Mouse (Mus musculus) forebrain, embryonic 14.5 days (tissue): ENCODE results near the gene Hp. TPM values are rescaled to one million over a fixed set of nuclear protein-coding genes. Genes with fewer than 3 reads are reported as not detected.

Experiments
- ATAC-seq: fragments of 200-750 bp; cut with Nextera tagmentation; 2 replicates; pipeline ENCODE4 v1.8.0; 2017; ENCODE audit warnings: mild to moderate bottlenecking, moderate library complexity
- DNase-seq: peaks from one replicate; pipeline ENCODE4 v3.0.0-alpha.2; 2015; ENCODE audit warnings: low spot score
- H3K27ac ChIP-seq: fragments of 300-500 bp; sonication (generic); 2 replicates; pipeline ENCODE4 v1.5.1; 2014; ENCODE audit warnings: low read depth, mild to moderate bottlenecking, control low read depth, low read length, moderate library complexity
- H3K27me3 ChIP-seq: fragments of 300-500 bp; sonication (generic); replicated peaks from 2 replicates; pipeline ENCODE4 v1.6.1; 2014; ENCODE audit warnings: low read length, control low read depth, mixed read lengths; ENCODE audit not compliant: control insufficient read depth, insufficient read depth
- H3K36me3 ChIP-seq: fragments of 300-500 bp; sonication (generic); 2 replicates; pipeline ENCODE4 v1.6.1; 2014; ENCODE audit warnings: low read length, control low read depth; ENCODE audit not compliant: control insufficient read depth, insufficient read depth
- H3K4me1 ChIP-seq: fragments of 300-500 bp; sonication (generic); 2 replicates; pipeline ENCODE4 v1.6.1; 2014; ENCODE audit warnings: antibody characterized with exemption, low read length, control low read depth; ENCODE audit not compliant: control insufficient read depth, insufficient read depth
- H3K4me2 ChIP-seq: fragments of 300-500 bp; sonication (generic); 2 replicates; pipeline ENCODE4 v1.6.1; 2014; ENCODE audit warnings: mild to moderate bottlenecking, control low read depth, low read length
- H3K4me3 ChIP-seq: fragments of 300-500 bp; sonication (generic); 2 replicates; pipeline ENCODE4 v1.5.1; 2014; ENCODE audit warnings: low read depth, low read length, control low read depth
- H3K9ac ChIP-seq: fragments of 300-500 bp; sonication (generic); 2 replicates; pipeline ENCODE4 v1.6.1; 2014; ENCODE audit warnings: mild to moderate bottlenecking, low read length, control low read depth, moderate library complexity
- H3K9me3 ChIP-seq: fragments of 300-500 bp; sonication (generic); replicated peaks from 2 replicates; pipeline ENCODE4 v1.6.1; 2016; ENCODE audit warnings: low read length, control low read depth, mixed read lengths; ENCODE audit not compliant: control insufficient read depth
- WGBS: fragments of 180-500 bp; shearing (Covaris S2); extraction: QIAGEN DNeasy Blood & Tissue Kit; methylation state at CpG from one replicate; pipeline ENCODE4 v1.1.7; 2014; 5-methylcytosine and 5-hydroxymethylcytosine counted together
- polyA plus RNA-seq: library from polyadenylated mRNA; unstranded; fragments of >200 nt; fragmentation: Nextera tagmentation; extraction: Ambion mirVana; gene quantifications from 2 replicates; pipeline ENCODE4 v1.2.1, GENCODE M21; 2014

Gene Hp
- polyA plus RNA-seq, 1 experiment from 2014 or later: 0.13 TPM

DNA sequence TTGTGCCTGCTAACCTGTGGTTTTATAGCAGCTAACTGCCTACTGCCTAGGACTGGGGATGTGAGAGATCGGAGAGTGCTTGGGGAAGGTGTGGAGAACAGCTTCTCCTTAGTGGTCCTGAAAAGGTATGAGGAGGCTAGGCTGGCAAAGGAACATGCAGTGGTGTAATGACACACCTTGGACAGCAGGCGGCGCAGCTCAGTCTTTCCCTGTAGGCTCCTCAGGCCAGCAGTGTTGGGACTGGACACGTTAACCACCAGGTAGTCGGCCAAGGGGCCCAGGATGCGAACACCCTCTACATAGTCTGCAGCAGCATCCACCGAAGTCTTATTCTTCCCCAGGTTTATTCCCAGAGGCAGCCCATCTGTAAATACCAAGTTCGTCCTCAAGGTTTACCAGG is 16.9 kb upstream of the Hp start:
- H3K27me3 ChIP-seq: no peaks in the 10 kb centered on the region
- no peak overlapping the region for H3K4me2 ChIP-seq
- DNase-seq (peak; percentile 34), ATAC-seq (no peak)
- H3K9ac ChIP-seq: no peak overlapping the region
- no peaks in the 10 kb centered on the region for H3K4me1 ChIP-seq
- H3K27ac ChIP-seq: no peak overlapping the region
- H3K36me3 ChIP-seq: peaks cover 44% of the 10 kb centered on the region
- H3K9me3 ChIP-seq: no peaks in the 10 kb centered on the region
- H3K4me3 ChIP-seq: no peak overlapping the region
- WGBS: 50% methylated on average over 8 of the region's 8 CpGs

DNA sequence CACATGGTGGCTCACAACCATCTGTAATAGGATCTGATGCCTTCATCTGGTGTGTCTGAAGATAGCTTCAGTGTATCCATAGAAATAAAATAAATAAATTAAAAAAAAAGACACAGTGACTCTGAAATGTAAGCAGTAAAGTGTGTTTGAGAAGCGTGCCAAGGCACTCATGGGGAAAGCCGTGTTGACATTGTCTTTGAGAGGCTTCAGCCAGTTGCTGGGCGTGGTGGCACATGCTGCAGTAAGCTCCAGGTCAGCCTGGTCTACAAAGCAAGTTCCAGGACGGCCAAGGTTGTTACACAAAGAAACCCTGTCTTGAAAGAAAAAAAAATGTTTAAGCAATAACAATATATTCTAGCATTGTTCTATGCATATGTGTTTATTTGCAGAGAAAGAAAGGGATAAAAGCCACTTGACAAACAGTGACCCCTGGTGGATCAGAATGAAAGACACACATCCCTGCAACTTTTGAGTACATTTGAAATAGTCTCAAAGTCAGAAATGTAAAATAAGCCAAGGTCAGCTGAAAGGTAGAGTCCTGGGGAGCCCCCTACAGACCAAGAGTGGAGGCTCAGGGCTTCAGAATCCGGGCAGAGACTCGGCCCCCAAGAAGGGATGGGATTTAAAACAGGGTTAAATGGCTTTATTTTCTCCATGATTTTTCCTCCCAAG is 14.3 kb upstream of the Hp start:
- Histone ChIP-seq H3K9ac (no peak overlapping the region), H3K4me2 (no peak overlapping the region), H3K4me3 (no peak overlapping the region), H3K4me1 (no peaks in the 10 kb centered on the region), H3K27me3 (no peaks in the 10 kb centered on the region), H3K36me3 (peaks cover 40% of the 10 kb centered on the region), H3K9me3 (no peaks in the 10 kb centered on the region), H3K27ac (no peak overlapping the region)
- peak; percentile 40 for DNase-seq
- WGBS: 84% methylated on average over 6 of the region's 6 CpGs
- ATAC-seq: no peak

GRCm38 (mm10) chr8:109592164-109592563 is 13.2 kb upstream of the Hp start:
- Histone ChIP-seq H3K9me3 (no peaks in the 10 kb centered on the region), H3K27me3 (no peaks in the 10 kb centered on the region), H3K4me2 (no peak overlapping the region), H3K4me3 (no peak overlapping the region), H3K27ac (no peak overlapping the region), H3K36me3 (peaks cover 40% of the 10 kb centered on the region), H3K4me1 (no peaks in the 10 kb centered on the region), H3K9ac (no peak overlapping the region)
- DNase-seq (no peak), ATAC-seq (no peak)
- 85% methylated on average over 5 of the region's 5 CpGs for whole genome bisulfite sequencing

DNA sequence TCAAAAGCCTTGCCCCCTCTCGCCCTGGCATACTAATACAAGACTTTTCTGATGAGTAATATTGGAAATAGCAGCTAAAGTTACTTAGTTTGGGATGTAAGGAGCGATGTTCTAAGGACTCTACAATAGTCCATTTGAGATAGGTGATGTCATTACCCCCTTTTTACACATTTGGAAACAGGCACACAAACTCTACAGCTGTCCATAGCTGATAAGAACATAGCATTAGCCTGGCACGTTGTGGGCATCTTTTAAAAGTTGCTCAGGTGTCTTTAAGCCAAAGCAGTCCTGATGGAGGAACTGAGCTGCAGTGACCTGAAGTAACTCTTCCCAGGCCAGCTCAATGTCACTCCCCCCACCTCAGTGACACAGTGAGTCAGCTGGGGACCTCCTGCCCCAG is 12.4 kb upstream of the Hp start:
- no peaks in the 10 kb centered on the region for H3K27me3 ChIP-seq
- H3K4me2 ChIP-seq: no peak overlapping the region
- H3K9me3 ChIP-seq: no peaks in the 10 kb centered on the region
- no peak overlapping the region for H3K27ac ChIP-seq
- no peak overlapping the region for H3K4me3 ChIP-seq
- H3K36me3 ChIP-seq: peaks cover 40% of the 10 kb centered on the region
- WGBS: 84% methylated on average over 3 of the region's 3 CpGs
- H3K4me1 ChIP-seq: no peaks in the 10 kb centered on the region
- ATAC-seq (no peak), DNase-seq (no peak)
- H3K9ac ChIP-seq: no peak overlapping the region

DNA sequence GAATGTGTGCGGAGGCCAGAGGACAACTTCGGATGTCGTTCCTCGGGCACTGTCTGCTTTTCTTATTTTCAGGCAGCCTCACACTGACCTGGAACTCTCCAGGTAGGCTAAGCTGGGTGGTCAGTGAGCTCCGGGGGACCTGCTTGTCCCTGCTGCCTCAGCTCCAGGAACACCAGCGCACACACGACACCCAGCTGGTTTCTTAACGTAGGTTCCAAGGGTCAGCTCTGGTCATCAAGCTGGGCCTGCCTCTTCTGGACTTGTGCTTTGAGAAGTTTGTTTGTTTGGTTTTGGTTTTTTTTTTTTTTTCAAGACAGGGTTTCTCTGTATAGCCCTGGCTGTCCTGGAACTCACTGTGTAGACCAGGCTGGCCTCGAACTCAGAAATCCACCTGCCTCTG is 11.9 kb upstream of the Hp start:
- no peak for ATAC-seq
- Histone ChIP-seq H3K4me2 (no peak overlapping the region), H3K36me3 (peaks cover 40% of the 10 kb centered on the region), H3K4me3 (no peak overlapping the region), H3K9ac (no peak overlapping the region), H3K27ac (no peak overlapping the region), H3K4me1 (no peaks in the 10 kb centered on the region), H3K27me3 (no peaks in the 10 kb centered on the region), H3K9me3 (no peaks in the 10 kb centered on the region)
- 92% methylated on average over 9 of the region's 9 CpGs for WGBS
- no peak for DNase-seq

DNA sequence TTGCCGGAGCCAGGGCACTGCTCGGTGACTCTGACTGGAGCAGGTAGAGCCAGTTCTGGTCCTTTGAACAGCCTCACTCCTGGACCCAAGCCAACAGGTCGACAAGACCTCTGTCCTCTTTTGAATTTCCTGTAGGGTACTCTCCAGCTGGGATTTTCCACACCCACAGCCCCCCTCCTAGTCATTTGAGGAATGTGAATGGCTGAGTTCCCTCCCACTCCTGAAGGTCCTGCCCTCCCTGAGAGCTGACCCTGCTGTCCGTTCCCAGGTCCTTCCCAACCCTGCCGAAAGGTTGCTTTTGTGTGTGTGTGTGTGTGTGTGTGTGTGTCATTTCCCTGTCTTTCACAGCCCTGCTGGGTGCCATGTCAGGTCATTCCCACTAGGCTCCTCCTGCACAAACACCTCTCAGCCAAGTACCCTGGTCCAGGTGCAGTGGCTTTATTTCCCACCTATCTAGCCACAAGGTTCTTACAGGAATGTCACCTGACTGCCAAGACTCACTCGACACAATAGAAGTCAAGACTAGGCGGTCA is 8.1 kb upstream of the Hp start:
- no peaks in the 10 kb centered on the region for H3K9me3 ChIP-seq
- no peaks in the 10 kb centered on the region for H3K27me3 ChIP-seq
- no peaks in the 10 kb centered on the region for H3K4me1 ChIP-seq
- 71% methylated on average over 7 of the region's 7 CpGs for WGBS
- H3K36me3 ChIP-seq: peaks cover 6% of the 10 kb centered on the region; the same call in 1 of the 2 replicates
- no peak for ATAC-seq
- no peak overlapping the region for H3K9ac ChIP-seq
- H3K27ac ChIP-seq: no peak overlapping the region
- no peak overlapping the region for H3K4me2 ChIP-seq
- H3K4me3 ChIP-seq: no peak overlapping the region
- DNase-seq: no peak

- DNase-seq (no peak), ATAC-seq (no peak)
- Histone ChIP-seq H3K36me3 (no peaks in the 10 kb centered on the region), H3K9me3 (no peaks in the 10 kb centered on the region), H3K9ac (no peak overlapping the region), H3K4me3 (no peak overlapping the region), H3K27me3 (no peaks in the 10 kb centered on the region), H3K27ac (no peak overlapping the region), H3K4me1 (no peaks in the 10 kb centered on the region), H3K4me2 (no peak overlapping the region)
Measured at GRCm38 (mm10) chr8:109585652-109586051, 6.7 kb upstream of the Hp start.

- 89% methylated on average over 3 of the region's 3 CpGs for WGBS
- Histone ChIP-seq H3K4me1 (no peaks in the 10 kb centered on the region), H3K36me3 (no peaks in the 10 kb centered on the region), H3K27me3 (no peaks in the 10 kb centered on the region), H3K27ac (no peak overlapping the region), H3K4me2 (no peak overlapping the region), H3K9ac (no peak overlapping the region), H3K9me3 (no peaks in the 10 kb centered on the region), H3K4me3 (no peak overlapping the region)
- DNase-seq: no peak
- ATAC-seq: no peak
Measured at GRCm38 (mm10) chr8:109584830-109585229, 5.9 kb upstream of the Hp start.

GRCm38 (mm10) chr8:109584293-109584692 is 5.3 kb upstream of the Hp start:
- ATAC-seq (no peak), DNase-seq (no peak)
- Histone ChIP-seq H3K4me2 (no peak overlapping the region), H3K36me3 (no peaks in the 10 kb centered on the region), H3K9ac (no peak overlapping the region), H3K27ac (no peak overlapping the region), H3K27me3 (no peaks in the 10 kb centered on the region), H3K4me1 (no peaks in the 10 kb centered on the region), H3K9me3 (no peaks in the 10 kb centered on the region), H3K4me3 (no peak overlapping the region)
- WGBS: 90% methylated on average over 4 of the region's 4 CpGs
